8 mouse cellular contexts compared by ENCODE assay signal in the genomic region with DNA sequence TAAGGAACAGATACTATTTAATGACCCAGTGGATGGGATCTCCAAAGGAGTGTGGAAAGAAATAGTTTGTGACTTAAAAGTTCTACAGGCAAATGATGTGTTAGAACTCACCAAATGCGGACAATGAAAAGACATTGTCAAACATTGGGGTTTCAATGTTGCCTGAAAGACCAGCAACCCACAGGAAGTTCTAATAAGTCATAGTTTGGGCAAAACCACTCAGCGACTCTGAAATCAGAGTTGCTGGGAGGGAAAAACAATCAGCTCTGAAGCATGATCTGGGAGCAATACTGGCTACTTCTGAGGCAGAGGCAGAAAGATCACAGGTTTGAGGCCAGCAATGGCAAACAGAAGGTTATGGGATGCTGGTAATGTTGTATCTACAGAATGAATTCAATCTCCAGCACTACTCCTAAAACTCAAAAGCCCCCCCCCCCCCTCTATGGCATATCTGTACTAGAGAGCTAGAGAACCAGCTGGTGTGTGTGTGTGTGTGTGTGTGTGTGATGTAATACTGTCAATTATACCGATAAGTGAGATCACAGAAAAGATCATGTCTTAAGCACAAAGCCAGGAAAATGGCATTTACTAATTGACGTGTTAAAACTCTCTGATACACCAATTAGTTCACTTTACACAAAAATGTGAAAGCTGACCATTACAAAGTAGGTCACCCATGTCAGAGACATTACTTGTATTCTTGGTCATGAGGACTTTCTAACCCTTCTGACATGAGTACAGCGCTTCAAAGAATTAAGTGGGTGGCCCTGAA. TPM values are rescaled to one million over a fixed set of nuclear protein-coding genes. Genes with fewer than 3 reads are reported as not detected.
DNase-seq lines count a peak whose midpoint lies in the region; ATAC-seq and TF ChIP-seq lines count a peak whose summit lies in the region.

No protein-coding gene starts in this region.

- no peak; the same call in 1 of the 2 replicates for TF ChIP-seq EP300 in liver, embryonic 14.5 days (IDR thresholded peaks at IDR 0.05; ENCODE audit: low read depth)
- TF ChIP-seq EP300 in stomach, postnatal 0 days (optimal IDR thresholded peaks at IDR 0.05) = no peak

- no peaks in the 10 kb centered on the region for H3K9me3 ChIP-seq in heart, embryonic 12.5 days (replicated peaks)
- H3K9me3 ChIP-seq in forebrain, embryonic 14.5 days (replicated peaks; ENCODE audit: control insufficient read depth, low read length) = no peaks in the 10 kb centered on the region
- no peaks in the 10 kb centered on the region for H3K9me3 ChIP-seq in liver, embryonic 14.5 days (ENCODE audit: control insufficient read depth, low read length)
- H3K9me3 ChIP-seq in stomach, postnatal 0 days (ENCODE audit: control insufficient read depth, low read length) = no peaks in the 10 kb centered on the region

- H3K36me3 ChIP-seq in heart, embryonic 12.5 days = no peaks in the 10 kb centered on the region
- no peaks in the 10 kb centered on the region for H3K36me3 ChIP-seq in forebrain, embryonic 14.5 days (ENCODE audit: control insufficient read depth, insufficient read depth, low read length)
- no peaks in the 10 kb centered on the region for H3K36me3 ChIP-seq in liver, embryonic 14.5 days (replicated peaks; ENCODE audit: control insufficient read depth, insufficient read depth, low read depth)
- no peaks in the 10 kb centered on the region for H3K36me3 ChIP-seq in stomach, postnatal 0 days (ENCODE audit: control insufficient read depth, insufficient read depth, low read length)

- ATAC-seq in heart, embryonic 12.5 days (ENCODE audit: insufficient number of reproducible peaks, low FRiP score) = no peak
- no peak for ATAC-seq in forebrain, embryonic 14.5 days
- no peak for ATAC-seq in liver, embryonic 14.5 days (ENCODE audit: insufficient read depth)
- no peak for ATAC-seq in stomach, postnatal 0 days (ENCODE audit: low FRiP score, low TSS enrichment)

- H3K4me2 ChIP-seq in heart, embryonic 12.5 days = peak overlapping the region; percentile 87
- H3K4me2 ChIP-seq in forebrain, embryonic 14.5 days (ENCODE audit: low read length) = peak overlapping the region; percentile 83
- peak overlapping the region; percentile 79 for H3K4me2 ChIP-seq in liver, embryonic 14.5 days (ENCODE audit: low read depth)
- H3K4me2 ChIP-seq in stomach, postnatal 0 days (replicated peaks; ENCODE audit: low read depth) = peak overlapping the region; percentile 55

- no peak for DNase-seq in heart, postnatal 10 days
- peak; percentile 68 for DNase-seq in MEL-GATA-1-ER (ENCODE audit: extremely low read depth, low read depth)
- peak; percentile 66 for DNase-seq in forebrain, embryonic 14.5 days (ENCODE audit: low spot score)
- peak in 2 of 3 experiments; percentile 44 to 60 for DNase-seq in liver, embryonic 14.5 days (ENCODE audit: low read depth in 3 of 3, low spot score in 3 of 3)
- no peak for DNase-seq in stomach, postnatal 0 days (ENCODE audit: low spot score)
- no peak for DNase-seq in gastrocnemius, postnatal 10 days
- DNase-seq in frontal cortex, postnatal 10 days (ENCODE audit: low spot score in 2 of 2) = no peak

- H3K4me3 ChIP-seq in heart, embryonic 12.5 days = peak overlapping the region; percentile 50
- peak overlapping the region; percentile 54 for H3K4me3 ChIP-seq in forebrain, embryonic 14.5 days (ENCODE audit: low read depth, low read length)
- H3K4me3 ChIP-seq in liver, embryonic 14.5 days (ENCODE audit: insufficient read depth in 1 of 2, low read depth in 2 of 2, low read length in 2 of 2) = peak overlapping the region; percentile 72 to 77
- peak overlapping the region; percentile 43 for H3K4me3 ChIP-seq in stomach, postnatal 0 days (ENCODE audit: low read depth, low read length)

- no peaks in the 10 kb centered on the region for H3K27me3 ChIP-seq in heart, embryonic 12.5 days (replicated peaks)
- no peaks in the 10 kb centered on the region for H3K27me3 ChIP-seq in forebrain, embryonic 14.5 days (replicated peaks; ENCODE audit: control insufficient read depth, insufficient read depth, low read length)
- no peaks in the 10 kb centered on the region for H3K27me3 ChIP-seq in liver, embryonic 14.5 days (ENCODE audit: control insufficient read depth, insufficient read depth, low read length)
- no peaks in the 10 kb centered on the region for H3K27me3 ChIP-seq in stomach, postnatal 0 days (ENCODE audit: control insufficient read depth, insufficient read depth, low read length)

- intact Hi-C loops in heart, postnatal 10 days (cut with DNase I) = loop anchor here (2.0 to 10.0 kb wide), 2 partner anchors 15 to 2005 kb away; a partner anchor contains a TSS

- H3K27ac ChIP-seq in heart, embryonic 12.5 days (ENCODE audit: poor library complexity, severe bottlenecking) = peak overlapping the region; percentile 90
- peak overlapping the region; percentile 91 for H3K27ac ChIP-seq in forebrain, embryonic 14.5 days (ENCODE audit: low read depth, low read length)
- peak overlapping the region; percentile 85 for H3K27ac ChIP-seq in liver, embryonic 14.5 days
- peak overlapping the region; percentile 13; the same call in 1 of the 2 replicates for H3K27ac ChIP-seq in stomach, postnatal 0 days (replicated peaks)

- H3K4me1 ChIP-seq in heart, embryonic 12.5 days (replicated peaks) = peaks cover 18% of the 10 kb centered on the region
- H3K4me1 ChIP-seq in forebrain, embryonic 14.5 days (ENCODE audit: control insufficient read depth, insufficient read depth, low read length) = peaks cover 26% of the 10 kb centered on the region
- peaks cover 11 to 16% of the 10 kb centered on the region in 2 experiments for H3K4me1 ChIP-seq in liver, embryonic 14.5 days (replicated peaks; ENCODE audit: control insufficient read depth in 2 of 2, insufficient read depth in 2 of 2, low read length in 1 of 2)
- no peaks in the 10 kb centered on the region for H3K4me1 ChIP-seq in stomach, postnatal 0 days (replicated peaks; ENCODE audit: control insufficient read depth, insufficient read depth)

- TF ChIP-seq CTCF in liver, embryonic 14.5 days (IDR thresholded peaks at IDR 0.05; ENCODE audit: low read depth) = no peak
- no peak for TF ChIP-seq CTCF in stomach, postnatal 0 days (IDR thresholded peaks at IDR 0.05; ENCODE audit: low read depth)

- WGBS in heart, embryonic 12.5 days = 9% methylated on average over 5 of the region's 5 CpGs
- WGBS in forebrain, embryonic 14.5 days = 3% methylated on average over 5 of the region's 5 CpGs
- 3% methylated on average over 5 of the region's 5 CpGs for WGBS in liver, embryonic 14.5 days (ENCODE audit: insufficient replicate concordance)
- 4% methylated on average over 5 of the region's 5 CpGs for WGBS in stomach, postnatal 0 days

- peak overlapping the region; percentile 78 for H3K9ac ChIP-seq in heart, embryonic 12.5 days
- peak overlapping the region; percentile 70 for H3K9ac ChIP-seq in forebrain, embryonic 14.5 days (ENCODE audit: low read length)
- H3K9ac ChIP-seq in liver, embryonic 14.5 days (replicated peaks) = peak overlapping the region; percentile 82
- H3K9ac ChIP-seq in stomach, postnatal 0 days (ENCODE audit: low read length) = peak overlapping the region; percentile 54

RNA-seq across cellular contexts. Expression of a gene that starts 0.7 kb away (rescaled TPM):
- 0.80 TPM in 1 of 2 replicates, not detected in the other for polyA plus RNA-seq in heart, embryonic 12.5 days (2016; fragmentation: Nextera tagmentation; extraction: Ambion mirVana)
- total RNA-seq in heart, postnatal 10 days (2021) = 100 to 1,000 TPM; 426 to 466 TPM
- polyA plus RNA-seq in forebrain, embryonic 14.5 days (2014; fragmentation: Nextera tagmentation; extraction: Ambion mirVana) = 2.7 and 4.6 TPM in 2 replicates
- polyA plus RNA-seq in liver, embryonic 14.5 days (2012; rRNA removed) = 16.2 and 32.8 TPM in 2 replicates
- polyA plus RNA-seq in liver, embryonic 14.5 days (2014; fragmentation: Nextera tagmentation; extraction: Ambion mirVana) = 2.7 and 5.5 TPM in 2 replicates
- 0.81 and 1.1 TPM in 2 replicates for polyA plus RNA-seq in stomach, postnatal 0 days (2015; fragmentation: Nextera tagmentation; extraction: Ambion mirVana)
- total RNA-seq in gastrocnemius, postnatal 10 days (2021) = 100 to 1,000 TPM; 439 to 508 TPM

RNA-seq across cellular contexts. Expression of a gene that starts 4.1 kb away (rescaled TPM):
- polyA plus RNA-seq in heart, embryonic 12.5 days (2016; fragmentation: Nextera tagmentation; extraction: Ambion mirVana) = 7.0 and 11.4 TPM in 2 replicates
- 10 to 100 TPM; 79.2 to 89.4 TPM for total RNA-seq in heart, postnatal 10 days (2021)
- 3.4 and 10.8 TPM in 2 replicates for polyA plus RNA-seq in forebrain, embryonic 14.5 days (2014; fragmentation: Nextera tagmentation; extraction: Ambion mirVana)
- 61.7 and 194 TPM in 2 replicates for polyA plus RNA-seq in liver, embryonic 14.5 days (2012; rRNA removed)
- polyA plus RNA-seq in liver, embryonic 14.5 days (2014; fragmentation: Nextera tagmentation; extraction: Ambion mirVana) = 11.6 and 13.2 TPM in 2 replicates
- 7.3 and 19.3 TPM in 2 replicates for polyA plus RNA-seq in stomach, postnatal 0 days (2015; fragmentation: Nextera tagmentation; extraction: Ambion mirVana)
- total RNA-seq in gastrocnemius, postnatal 10 days (2021) = 10 to 100 TPM; 71.7 to 78.9 TPM

RNA-seq across cellular contexts. Expression of a gene that starts 4.3 kb away (rescaled TPM):
- polyA plus RNA-seq in heart, embryonic 12.5 days (2016; fragmentation: Nextera tagmentation; extraction: Ambion mirVana) = 1.1 and 2.1 TPM in 2 replicates
- total RNA-seq in heart, postnatal 10 days (2021) = 100 to 1,000 TPM in 1 of 2 experiments, 10 to 100 TPM in 1; 98.6 to 149 TPM
- polyA plus RNA-seq in forebrain, embryonic 14.5 days (2014; fragmentation: Nextera tagmentation; extraction: Ambion mirVana) = 0.90 and 2.5 TPM in 2 replicates
- polyA plus RNA-seq in liver, embryonic 14.5 days (2012; rRNA removed) = 25.2 and 29.5 TPM in 2 replicates
- 5.4 and 5.7 TPM in 2 replicates for polyA plus RNA-seq in liver, embryonic 14.5 days (2014; fragmentation: Nextera tagmentation; extraction: Ambion mirVana)
- 0.73 and 2.2 TPM in 2 replicates for polyA plus RNA-seq in stomach, postnatal 0 days (2015; fragmentation: Nextera tagmentation; extraction: Ambion mirVana)
- 100 to 1,000 TPM in 1 of 2 experiments, 10 to 100 TPM in 1; 94.7 to 110 TPM for total RNA-seq in gastrocnemius, postnatal 10 days (2021)

RNA-seq across cellular contexts. Expression of a gene that starts 14.7 kb away (rescaled TPM):
- 0.31 and 0.68 TPM in 2 replicates for polyA plus RNA-seq in heart, embryonic 12.5 days (2016; fragmentation: Nextera tagmentation; extraction: Ambion mirVana)
- total RNA-seq in heart, postnatal 10 days (2021) = 10 to 100 TPM; 39.0 to 39.7 TPM
- 1.7 TPM in 2 replicates for polyA plus RNA-seq in forebrain, embryonic 14.5 days (2014; fragmentation: Nextera tagmentation; extraction: Ambion mirVana)
- polyA plus RNA-seq in liver, embryonic 14.5 days (2012; rRNA removed) = 24.0 and 29.5 TPM in 2 replicates
- polyA plus RNA-seq in liver, embryonic 14.5 days (2014; fragmentation: Nextera tagmentation; extraction: Ambion mirVana) = 0.52 and 1.1 TPM in 2 replicates
- 0.18 and 0.92 TPM in 2 replicates for polyA plus RNA-seq in stomach, postnatal 0 days (2015; fragmentation: Nextera tagmentation; extraction: Ambion mirVana)
- 10 to 100 TPM; 32.2 to 32.7 TPM for total RNA-seq in gastrocnemius, postnatal 10 days (2021)

RNA-seq across cellular contexts. Expression of a gene that starts 27.7 kb away (rescaled TPM):
- 1.4 and 2.5 TPM in 2 replicates for polyA plus RNA-seq in heart, embryonic 12.5 days (2016; fragmentation: Nextera tagmentation; extraction: Ambion mirVana)
- 10 to 100 TPM; 54.7 to 69.5 TPM for total RNA-seq in heart, postnatal 10 days (2021)
- 2.5 and 3.9 TPM in 2 replicates for polyA plus RNA-seq in forebrain, embryonic 14.5 days (2014; fragmentation: Nextera tagmentation; extraction: Ambion mirVana)
- polyA plus RNA-seq in liver, embryonic 14.5 days (2012; rRNA removed) = 18.2 and 36.3 TPM in 2 replicates
- polyA plus RNA-seq in liver, embryonic 14.5 days (2014; fragmentation: Nextera tagmentation; extraction: Ambion mirVana) = 4.0 and 5.0 TPM in 2 replicates
- polyA plus RNA-seq in stomach, postnatal 0 days (2015; fragmentation: Nextera tagmentation; extraction: Ambion mirVana) = 0.56 and 1.0 TPM in 2 replicates
- total RNA-seq in gastrocnemius, postnatal 10 days (2021) = 10 to 100 TPM; 50.7 to 68.7 TPM

Comparison
In these comparisons a context has a peak if more than half of its experiments do, and no peak if none do; other contexts are left out.
1. H3K27ac ChIP-seq: peak in every context shown above with its lines; median percentile 91 in forebrain, embryonic 14.5 days; 90 in heart, embryonic 12.5 days; 85 in liver, embryonic 14.5 days; 13 in stomach, postnatal 0 days.
2. DNase-seq: peak in MEL-GATA-1-ER (single experiment), forebrain, embryonic 14.5 days (single experiment) and liver, embryonic 14.5 days (2 of 3); none in heart, postnatal 10 days (0 of 2), stomach, postnatal 0 days (single experiment), gastrocnemius, postnatal 10 days (single experiment) and frontal cortex, postnatal 10 days (0 of 2).
3. Peak in every context shown above with its lines, with median percentiles within 50 percentile points of each other: H3K4me2 ChIP-seq, H3K4me3 ChIP-seq and H3K9ac ChIP-seq.